Mouse (Mus musculus) CH12.LX (cell line): Measurements from ENCODE around the gene Rcn1. TPM values are rescaled to one million over a fixed set of nuclear protein-coding genes. Genes with fewer than 3 reads are reported as not detected.
A peak's percentile ranks its signal among the peaks of the same experiment; 100 is the strongest.

Source experiments
- DNase-seq: peaks from one replicate; pipeline ENCODE4 v3.0.0-alpha.2; 2013; ENCODE audit errors: extremely low read depth
- H3K27ac ChIP-seq: 2 replicates; pipeline ENCODE4 v1.5.1; 2012; ENCODE audit warnings: low read depth, mild to moderate bottlenecking, control low read depth, moderate library complexity; ENCODE audit not compliant: insufficient read depth
- H3K27me3 ChIP-seq: replicated peaks from 2 replicates; pipeline ENCODE3; 2012; ENCODE audit warnings: inconsistent platforms
- H3K36me3 ChIP-seq, 2 experiments: replicated peaks in 1 of 2; 2 replicates each; pipeline versions ENCODE3 to v1.6.1; 2012; ENCODE audit warnings: inconsistent platforms in 1 of 2, low read length in 1 of 2, mild to moderate bottlenecking in 1 of 2, mixed read lengths in 1 of 2, moderate library complexity in 1 of 2; ENCODE audit not compliant: control insufficient read depth in 1 of 2, insufficient read depth in 1 of 2
- H3K4me1 ChIP-seq, 2 experiments: 2 replicates each; pipeline ENCODE4 v1.6.1; 2012; ENCODE audit warnings: inconsistent platforms in 1 of 2, moderate library complexity in 1 of 2; ENCODE audit not compliant: insufficient read depth in 2 of 2, control insufficient read depth in 1 of 2
- H3K4me2 ChIP-seq: 2 replicates; pipeline ENCODE4 v1.6.1; 2012; ENCODE audit warnings: low read depth, mild to moderate bottlenecking, control low read depth; ENCODE audit not compliant: poor library complexity, insufficient read depth, severe bottlenecking
- H3K4me3 ChIP-seq, 3 experiments: fragments of 150-350 bp in 1 of 3; sonication (generic) in 1 of 3; replicated peaks in 1 of 3; 2 replicates each; pipeline versions ENCODE3 to v1.5.1; 2011 to 2012; ENCODE audit warnings: low read depth in 2 of 3, low read length in 2 of 3, mild to moderate bottlenecking in 2 of 3, moderate library complexity in 2 of 3, control low read depth in 1 of 3, improper control_type of control experiment in 1 of 3, inconsistent platforms in 1 of 3, mixed read lengths in 1 of 3; ENCODE audit not compliant: poor library complexity in 1 of 3
- H3K79me2 ChIP-seq: replicated peaks from 2 replicates; pipeline ENCODE4 v1.6.1; 2012; ENCODE audit warnings: mild to moderate bottlenecking, moderate library complexity; ENCODE audit not compliant: control insufficient read depth, poor library complexity, insufficient read depth, severe bottlenecking; ENCODE audit errors: extremely low read depth
- H3K9ac ChIP-seq: 2 replicates; pipeline ENCODE4 v1.6.1; 2012; ENCODE audit warnings: low read depth, mild to moderate bottlenecking, control low read depth, moderate library complexity; ENCODE audit not compliant: insufficient read depth
- H3K9me3 ChIP-seq: replicated peaks from 2 replicates; pipeline ENCODE3; 2012; ENCODE audit warnings: low read length, inconsistent platforms, mixed read lengths
- CHD1 ChIP-seq: IDR thresholded peaks from 2 replicates; pipeline ENCODE4 v1.6.1; 2012; ENCODE audit warnings: low read depth, low read length, improper control_type of control experiment, inconsistent platforms
- CHD2 ChIP-seq: IDR thresholded peaks from 2 replicates; pipeline ENCODE4 v1.6.1; 2011; ENCODE audit warnings: low read length, improper control_type of control experiment
- CTCF ChIP-seq, 2 experiments: IDR thresholded peaks in 1 of 2; conservative IDR thresholded peaks in 1 of 2; 2 replicates each; pipeline ENCODE4 v1.5.1; 2011 to 2012; ENCODE audit warnings: low read depth in 2 of 2, low read length in 2 of 2, improper control_type of control experiment in 1 of 2, inconsistent platforms in 1 of 2, mild to moderate bottlenecking in 1 of 2, moderate library complexity in 1 of 2
- E2F4 ChIP-seq: IDR thresholded peaks from 2 replicates; pipeline ENCODE4 v1.6.1; 2011; ENCODE audit warnings: low read depth, low read length, improper control_type of control experiment; ENCODE audit not compliant: insufficient replicate concordance
- EP300 ChIP-seq: IDR thresholded peaks from 2 replicates; pipeline ENCODE4 v1.6.1; 2011; ENCODE audit warnings: low read length, improper control_type of control experiment
- ETS1 ChIP-seq: conservative IDR thresholded peaks from 2 replicates; pipeline ENCODE4 v1.6.1; 2012; ENCODE audit warnings: low read depth, mild to moderate bottlenecking, inconsistent platforms, low read length, improper control_type of control experiment, moderate library complexity
- HCFC1 ChIP-seq: IDR thresholded peaks from 2 replicates; pipeline ENCODE4 v1.6.1; 2012; ENCODE audit warnings: low read depth, mild to moderate bottlenecking, inconsistent platforms, low read length, improper control_type of control experiment
- JUN ChIP-seq: IDR thresholded peaks from 2 replicates; pipeline ENCODE4 v1.6.1; 2011; ENCODE audit warnings: low read depth, mild to moderate bottlenecking, low read length, improper control_type of control experiment, moderate library complexity; ENCODE audit not compliant: insufficient read depth
- KAT2A ChIP-seq: IDR thresholded peaks from 2 replicates; pipeline ENCODE4 v1.6.1; 2012; ENCODE audit warnings: low read length, improper control_type of control experiment, inconsistent platforms; ENCODE audit not compliant: insufficient replicate concordance
- MAX ChIP-seq: IDR thresholded peaks from 2 replicates; pipeline ENCODE4 v1.6.1; 2011; ENCODE audit warnings: low read length, improper control_type of control experiment
- MAZ ChIP-seq: IDR thresholded peaks from 2 replicates; pipeline ENCODE4 v1.6.1; 2012; ENCODE audit warnings: low read depth, mild to moderate bottlenecking, inconsistent platforms, low read length, improper control_type of control experiment, moderate library complexity
- MEF2A ChIP-seq: IDR thresholded peaks from 2 replicates; pipeline ENCODE4 v1.6.1; 2014; ENCODE audit warnings: low read depth, mild to moderate bottlenecking, inconsistent platforms, low read length, improper control_type of control experiment, borderline replicate concordance
- MXI1 ChIP-seq: IDR thresholded peaks from 2 replicates; pipeline ENCODE4 v1.6.1; 2011; ENCODE audit warnings: mild to moderate bottlenecking, low read depth, low read length, improper control_type of control experiment
- MYC ChIP-seq: IDR thresholded peaks from 2 replicates; pipeline ENCODE4 v1.6.1; 2011; ENCODE audit warnings: low read depth, mild to moderate bottlenecking, improper control_type of control experiment, low read length
- NELFE ChIP-seq: IDR thresholded peaks from 2 replicates; pipeline ENCODE4 v1.6.1; 2011; ENCODE audit warnings: low read depth, low read length, improper control_type of control experiment
- NRF1 ChIP-seq: IDR thresholded peaks from 2 replicates; pipeline ENCODE4 v1.6.1; 2014; ENCODE audit warnings: low read depth, mild to moderate bottlenecking, inconsistent platforms, low read length, improper control_type of control experiment, moderate library complexity
- PAX5 ChIP-seq: IDR thresholded peaks from 2 replicates; pipeline ENCODE4 v1.6.1; 2012; ENCODE audit warnings: low read length, inconsistent platforms, mixed read lengths
- POLR2A ChIP-seq: IDR thresholded peaks from 2 replicates; pipeline ENCODE4 v1.6.1; 2011; ENCODE audit warnings: low read depth, mild to moderate bottlenecking, improper control_type of control experiment, low read length
- RAD21 ChIP-seq: IDR thresholded peaks from 2 replicates; pipeline ENCODE4 v1.6.1; 2011; ENCODE audit warnings: low read depth, mild to moderate bottlenecking, low read length, improper control_type of control experiment, moderate library complexity
- SIN3A ChIP-seq: IDR thresholded peaks from 2 replicates; pipeline ENCODE4 v1.6.1; 2012; ENCODE audit warnings: low read length, improper control_type of control experiment, inconsistent platforms
- UBTF ChIP-seq: IDR thresholded peaks from 2 replicates; pipeline ENCODE4 v1.6.1; 2012; ENCODE audit warnings: low read depth, mild to moderate bottlenecking, inconsistent platforms, low read length, improper control_type of control experiment, moderate library complexity
- USF1 ChIP-seq: IDR thresholded peaks from 2 replicates; pipeline ENCODE4 v1.6.1; 2014; ENCODE audit warnings: low read depth, mild to moderate bottlenecking, inconsistent platforms, low read length, improper control_type of control experiment
- USF2 ChIP-seq: conservative IDR thresholded peaks from 2 replicates; pipeline ENCODE4 v1.6.1; 2011; ENCODE audit warnings: low read depth, low read length, improper control_type of control experiment
- ZKSCAN1 ChIP-seq: IDR thresholded peaks from 2 replicates; pipeline ENCODE4 v1.6.1; 2012; ENCODE audit warnings: low read depth, inconsistent platforms, low read length, improper control_type of control experiment, borderline replicate concordance
- dilution Hi-C: fragments of 300-500 bp; cut with MboI; formaldehyde crosslinking; loops from 2 replicates; pipeline ENCODE4 v1.14.3; 2020; ENCODE audit warnings: low sequenced_read_pairs; ENCODE audit not compliant: extremely low pct_unique_long_range_greater_than_20kb, extremely low pct_ligation_motif_present
- in situ Hi-C: fragments of 300-500 bp; cut with MboI; formaldehyde crosslinking; loops from 3 replicates; pipeline ENCODE4 v1.14.3; 2019; ENCODE audit warnings: low sequenced_read_pairs, low pct_ligation_motif_present, low pct_unique_long_range_greater_than_20kb, mixed read lengths
- polyA plus RNA-seq: library from polyadenylated mRNA; unstranded; fragments of >175 nt; gene quantifications from 2 replicates; pipeline ENCODE4 v1.2.1, GENCODE M21; 2012; ENCODE audit warnings: low read depth; ENCODE audit not compliant: insufficient read length
- total RNA-seq, 2 experiments: library from RNA; depleted of rRNA; stranded (reverse); fragments of 300-350 nt in 1 of 2; fragments of >200 nt in 1 of 2; gene quantifications; 2 replicates each; pipeline ENCODE4 v1.2.3; 2012 to 2014

Gene Rcn1
- total and polyA plus RNA-seq, 3 experiments, result 10.5 to 23.4 (median 22.8) TPM

DNA sequence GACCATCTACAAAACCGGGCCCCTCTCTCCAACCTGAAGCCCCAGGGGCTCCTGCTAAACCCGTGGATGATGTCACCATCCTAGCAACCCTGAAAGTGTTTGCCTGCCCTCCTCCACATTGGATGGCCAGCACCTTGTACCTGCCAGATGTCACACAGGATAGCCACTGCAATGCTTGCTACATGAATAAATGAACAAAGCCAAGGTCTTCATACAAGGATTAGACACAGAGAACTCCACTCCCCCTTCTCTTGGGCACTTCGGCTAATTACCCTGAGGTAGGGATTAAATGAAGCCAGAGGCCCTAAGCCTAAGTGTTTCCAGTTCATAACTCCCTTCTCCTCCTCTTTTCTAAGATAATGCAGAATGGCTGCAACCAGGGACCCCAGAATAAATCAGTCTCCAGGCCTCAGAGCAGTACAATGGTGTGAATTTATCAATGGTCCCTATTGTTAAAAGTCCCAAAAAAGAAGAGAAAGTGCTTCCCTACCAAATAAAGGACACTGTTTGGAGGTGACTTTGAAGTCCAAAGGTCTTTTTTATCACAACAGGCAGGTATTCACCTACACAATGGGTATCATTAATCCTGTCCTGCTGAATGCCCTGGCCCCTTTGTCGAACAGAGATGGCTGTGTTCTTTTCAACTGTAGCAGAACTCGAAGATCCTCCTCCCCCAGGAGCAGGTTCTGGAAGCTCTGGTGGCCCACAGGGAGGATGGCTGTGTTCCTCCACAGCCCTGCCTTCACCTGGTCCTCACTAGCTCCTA is 1.5 kb downstream of the Rcn1 start:
- TF ChIP-seq NELFE, result no peak
- no peak for TF ChIP-seq CHD1
- TF ChIP-seq E2F4, result no peak
- no peak for TF ChIP-seq MEF2A
- no peak for TF ChIP-seq USF1
- TF ChIP-seq CTCF (conservative IDR thresholded peaks at IDR 0.05 in 1 of 2, IDR thresholded peaks at IDR 0.05 in 1 of 2; ENCODE audit: low read depth in 2 of 2, low read length in 2 of 2), result no peak
- TF ChIP-seq USF2, result no peak
- no peak for TF ChIP-seq HCFC1
- TF ChIP-seq KAT2A, result no peak
- TF ChIP-seq ZKSCAN1, result no peak
- no peak for TF ChIP-seq MAX
- TF ChIP-seq PAX5, result no peak
- TF ChIP-seq EP300, result no peak
- TF ChIP-seq MAZ, result no peak
- TF ChIP-seq SIN3A, result no peak
- no peak for TF ChIP-seq POLR2A
- TF ChIP-seq CHD2, result no peak
- TF ChIP-seq ETS1, result no peak
- TF ChIP-seq JUN, result no peak
- H3K27me3 ChIP-seq, result no peaks in the 10 kb centered on the region
- peaks cover 7 to 24% of the 10 kb centered on the region in 2 experiments for H3K4me1 ChIP-seq
- H3K9ac ChIP-seq, result no peak overlapping the region; the same call in 1 of the 2 replicates
- dilution Hi-C loops (no loop called here), in situ Hi-C loops (no loop called here)
- peaks cover 0 to 36% of the 10 kb centered on the region in 2 experiments for H3K36me3 ChIP-seq
- no peak for DNase-seq
- no peaks in the 10 kb centered on the region for H3K79me2 ChIP-seq
- no peak overlapping the region for H3K27ac ChIP-seq
- H3K4me3 ChIP-seq, result peak overlapping the region in 2 of 3 experiments; percentile 83 to 91
- H3K4me2 ChIP-seq, result peak overlapping the region; percentile 64
- H3K9me3 ChIP-seq, result no peaks in the 10 kb centered on the region

DNA sequence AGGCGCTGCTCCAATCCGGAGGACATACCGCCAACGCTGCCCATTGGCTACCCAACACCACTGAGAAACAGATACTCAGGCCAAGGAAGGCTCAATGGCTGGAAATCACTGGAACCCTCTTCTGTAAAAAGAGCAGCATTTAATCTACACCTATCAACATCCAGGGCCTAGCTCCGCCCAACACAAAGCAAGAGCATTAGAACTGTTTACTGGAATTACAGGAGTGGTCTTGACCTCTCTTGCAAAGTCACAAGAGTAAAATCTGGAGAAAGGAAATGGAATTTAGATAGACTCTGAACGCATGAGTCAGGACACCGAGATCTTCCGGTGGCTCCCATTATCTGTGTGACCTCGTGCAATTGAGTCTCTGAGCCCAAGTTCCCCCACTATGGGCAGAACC is 3.1 kb downstream of the Rcn1 start:
- peaks cover 2 to 51% of the 10 kb centered on the region in 2 experiments for H3K36me3 ChIP-seq
- in situ Hi-C loops (no loop called here), dilution Hi-C loops (no loop called here)
- TF ChIP-seq NELFE, result no peak
- no peak for TF ChIP-seq RAD21
- no peak for TF ChIP-seq MXI1
- TF ChIP-seq MYC, result no peak
- TF ChIP-seq NRF1, result no peak
- TF ChIP-seq UBTF, result no peak
- H3K9ac ChIP-seq, result no peak overlapping the region
- no peak for DNase-seq
- peaks cover 5 to 24% of the 10 kb centered on the region in 2 experiments for H3K4me1 ChIP-seq
- no peaks in the 10 kb centered on the region for H3K27me3 ChIP-seq
- no peaks in the 10 kb centered on the region for H3K9me3 ChIP-seq
- H3K27ac ChIP-seq, result no peak overlapping the region
- no peak overlapping the region for H3K4me3 ChIP-seq
- no peaks in the 10 kb centered on the region for H3K79me2 ChIP-seq
- H3K4me2 ChIP-seq, result no peak overlapping the region
